Mouse (Mus musculus) MEL (cell line): ENCODE measurements at regions not wholly inside any gene's neighbourhood (a gene's known extent, or its start where the extent isn't known, plus 50 kb on each side); places are given as distances from the start of the nearest gene placed in this dataset.

Source experiments
- EP300 ChIP-seq, 2 experiments: IDR thresholded peaks; 2 replicates each; pipeline ENCODE4 v1.6.1; 2011; ENCODE audit warnings: improper control_type of control experiment in 2 of 2, low read length in 2 of 2, low read depth in 1 of 2, mild to moderate bottlenecking in 1 of 2
- HCFC1 ChIP-seq: IDR thresholded peaks from 2 replicates; pipeline ENCODE4 v1.6.1; 2012; ENCODE audit warnings: low read depth, mild to moderate bottlenecking, inconsistent platforms, low read length, improper control_type of control experiment, moderate library complexity
- KAT2A ChIP-seq: conservative IDR thresholded peaks from 2 replicates; pipeline ENCODE4 v1.6.1; 2012; ENCODE audit warnings: low read depth, low read length, improper control_type of control experiment, inconsistent platforms
- MAFK ChIP-seq: IDR thresholded peaks from 2 replicates; pipeline ENCODE4 v1.6.1; 2011; ENCODE audit warnings: low read depth, mild to moderate bottlenecking, low read length, improper control_type of control experiment, borderline replicate concordance
- ZNF384 ChIP-seq: IDR thresholded peaks from 2 replicates; pipeline ENCODE4 v1.6.1; 2012; ENCODE audit warnings: low read depth, mild to moderate bottlenecking, inconsistent platforms, low read length, improper control_type of control experiment

DNA sequence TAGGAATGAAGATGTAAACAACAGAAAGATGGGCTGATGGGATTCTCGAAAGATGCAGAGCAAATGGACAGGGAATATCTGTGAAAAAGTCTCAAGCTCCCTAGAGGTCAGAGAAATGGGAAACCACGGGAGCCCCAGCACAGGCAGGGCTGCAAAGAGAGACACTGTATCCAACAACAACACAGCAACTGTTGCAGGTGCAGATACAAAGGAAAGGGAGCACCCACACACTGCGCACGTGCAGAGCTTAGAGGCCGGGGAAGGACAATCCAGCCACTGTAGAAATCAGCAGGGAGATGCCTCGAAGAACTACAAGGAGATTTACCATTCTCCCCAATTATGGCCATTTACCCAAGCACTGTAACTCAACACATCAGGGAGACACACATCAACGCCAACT is 126.3 kb downstream of the Utp6 start:
- TF ChIP-seq ZNF384 (no peak), MAFK (no peak), HCFC1 (no peak), EP300 (IDR thresholded peaks at IDR 0.05; ENCODE audit: low read depth in 1 of 2, low read length in 2 of 2) (no peak), KAT2A (no peak)
